Mouse (Mus musculus) ES-Bruce4 (cell line): ENCODE measurements around the gene Tsga10ip. TPM values are rescaled to one million over a fixed set of nuclear protein-coding genes. Genes with fewer than 3 reads are reported as not detected.

Source experiments
- H3K27ac ChIP-seq: 2 replicates; pipeline ENCODE4 v1.5.1; 2012; ENCODE audit warnings: low read length, inconsistent platforms; ENCODE audit not compliant: insufficient read depth
- H3K27me3 ChIP-seq: 2 replicates; pipeline ENCODE4 v1.6.1; 2012; ENCODE audit warnings: mild to moderate bottlenecking, low read length, inconsistent platforms; ENCODE audit not compliant: control insufficient read depth, poor library complexity, insufficient read depth, severe bottlenecking
- H3K36me3 ChIP-seq: 2 replicates; pipeline ENCODE4 v1.6.1; 2012; ENCODE audit warnings: inconsistent platforms, mild to moderate bottlenecking, low read length, moderate library complexity; ENCODE audit not compliant: control insufficient read depth, poor library complexity, insufficient read depth, severe bottlenecking
- H3K4me1 ChIP-seq: one replicate; pipeline ENCODE4 v1.8.1; 2011; ENCODE audit warnings: low read length; ENCODE audit not compliant: control insufficient read depth, insufficient read depth
- H3K4me3 ChIP-seq: 2 replicates; pipeline ENCODE4 v1.5.1; 2011; ENCODE audit warnings: low read depth, mild to moderate bottlenecking, low read length
- H3K9ac ChIP-seq: 2 replicates; pipeline ENCODE4 v1.6.1; 2012; ENCODE audit warnings: low read depth, mild to moderate bottlenecking, inconsistent platforms; ENCODE audit not compliant: poor library complexity, severe bottlenecking
- H3K9me3 ChIP-seq: replicated peaks from 2 replicates; pipeline ENCODE4 v1.6.1; 2012; ENCODE audit warnings: mild to moderate bottlenecking, low read length, inconsistent platforms; ENCODE audit not compliant: control insufficient read depth, poor library complexity, insufficient read depth, severe bottlenecking
- CTCF ChIP-seq: IDR thresholded peaks from one replicate; pipeline ENCODE4 v1.8.1; 2011; ENCODE audit warnings: low read depth, low read length
- EP300 ChIP-seq: IDR thresholded peaks from 2 replicates; pipeline ENCODE4 v1.6.1; 2011; ENCODE audit warnings: low read depth, low read length; ENCODE audit not compliant: insufficient read depth
- POLR2A ChIP-seq: IDR thresholded peaks from one replicate; pipeline ENCODE4 v1.8.1; 2011; ENCODE audit warnings: low read length; ENCODE audit not compliant: insufficient read depth
- polyA plus RNA-seq: library from polyadenylated mRNA; stranded (reverse); fragments of >200 nt; gene quantifications from 2 replicates; pipeline ENCODE4 v1.2.4, GENCODE M21; 2011; ENCODE audit warnings: low read depth; ENCODE audit not compliant: missing spikeins, insufficient read depth, insufficient read length

Gene Tsga10ip
- polyA plus RNA-seq, 1 experiment = not detected

GRCm38 (mm10) chr19:5445747-5446146 is 43.4 kb upstream of the Tsga10ip start:
- Histone ChIP-seq H3K9me3 (no peaks in the 10 kb centered on the region), H3K4me3 (no peak overlapping the region), H3K27me3 (no peaks in the 10 kb centered on the region), H3K4me1 (no peaks in the 10 kb centered on the region), H3K9ac (no peak overlapping the region), H3K27ac (no peak overlapping the region), H3K36me3 (no peaks in the 10 kb centered on the region)
- no peak for TF ChIP-seq EP300
- TF ChIP-seq POLR2A = no peak

- TF ChIP-seq EP300 (no peak), POLR2A (no peak), CTCF (no peak)
- 0 out of 2 replicates have a peak, but pooled peaks cover 3% of the 10 kb centered on the region for H3K9me3 ChIP-seq
- H3K27me3 ChIP-seq = no peaks in the 10 kb centered on the region
- H3K36me3 ChIP-seq = no peaks in the 10 kb centered on the region
- H3K9ac ChIP-seq = no peak overlapping the region
- no peak overlapping the region for H3K27ac ChIP-seq
- no peaks in the 10 kb centered on the region for H3K4me1 ChIP-seq
- no peak overlapping the region for H3K4me3 ChIP-seq
These were observed 42.6 kb upstream of the Tsga10ip start for GRCm38 (mm10) chr19:5444954-5445353.

GRCm38 (mm10) chr19:5444371-5444908 is 42.1 kb upstream of the Tsga10ip start:
- TF ChIP-seq CTCF (no peak), EP300 (no peak), POLR2A (no peak)
- Histone ChIP-seq H3K9ac (no peak overlapping the region), H3K4me3 (no peak overlapping the region), H3K9me3 (0 out of 2 replicates have a peak, but pooled peaks cover 3% of the 10 kb centered on the region), H3K4me1 (no peaks in the 10 kb centered on the region), H3K27me3 (no peaks in the 10 kb centered on the region), H3K36me3 (no peaks in the 10 kb centered on the region), H3K27ac (no peak overlapping the region)

GRCm38 (mm10) chr19:5433951-5434350 is 31.6 kb upstream of the Tsga10ip start:
- TF ChIP-seq EP300 (no peak), POLR2A (no peak), CTCF (no peak)
- no peak overlapping the region for H3K27ac ChIP-seq
- 0 out of 2 replicates have a peak overlapping the region, but pooled peaks have one; percentile 29 for H3K9ac ChIP-seq
- H3K36me3 ChIP-seq = no peaks in the 10 kb centered on the region
- no peaks in the 10 kb centered on the region for H3K4me1 ChIP-seq
- no peaks in the 10 kb centered on the region for H3K9me3 ChIP-seq
- no peak overlapping the region for H3K4me3 ChIP-seq
- H3K27me3 ChIP-seq = no peaks in the 10 kb centered on the region

GRCm38 (mm10) chr19:5432992-5433852 is 30.9 kb upstream of the Tsga10ip start:
- H3K4me3 ChIP-seq = peak overlapping the region; percentile 53
- no peak overlapping the region for H3K27ac ChIP-seq
- H3K36me3 ChIP-seq = no peaks in the 10 kb centered on the region
- no peak for TF ChIP-seq POLR2A
- no peak for TF ChIP-seq EP300
- TF ChIP-seq CTCF = no peak
- H3K9ac ChIP-seq = peak overlapping the region; percentile 29; the same call in 1 of the 2 replicates
- no peaks in the 10 kb centered on the region for H3K4me1 ChIP-seq
- no peaks in the 10 kb centered on the region for H3K9me3 ChIP-seq
- H3K27me3 ChIP-seq = no peaks in the 10 kb centered on the region

GRCm38 (mm10) chr19:5431911-5432464 is 29.7 kb upstream of the Tsga10ip start:
- H3K27ac ChIP-seq = no peak overlapping the region
- no peak overlapping the region for H3K4me3 ChIP-seq
- no peaks in the 10 kb centered on the region for H3K9me3 ChIP-seq
- H3K9ac ChIP-seq = no peak overlapping the region
- TF ChIP-seq POLR2A = no peak
- TF ChIP-seq CTCF = no peak
- TF ChIP-seq EP300 = no peak
- H3K4me1 ChIP-seq = no peaks in the 10 kb centered on the region
- H3K36me3 ChIP-seq = no peaks in the 10 kb centered on the region
- H3K27me3 ChIP-seq = no peaks in the 10 kb centered on the region
